Mouse (Mus musculus) bone marrow, adult 2 months (tissue): ENCODE measurements around the gene Dnah17.

ENCODE experiments used
- CTCF ChIP-seq: fragments of 200-500 bp; IDR thresholded peaks from 2 replicates; pipeline ENCODE4 v1.5.1; 2011; ENCODE audit warnings: low read length, control low read depth; ENCODE audit not compliant: control insufficient read depth, insufficient read depth
- POLR2A ChIP-seq: fragments of 200-500 bp; IDR thresholded peaks from 2 replicates; pipeline ENCODE4 v1.6.1; 2011; ENCODE audit warnings: low read depth, mild to moderate bottlenecking, control low read depth, low read length, borderline replicate concordance; ENCODE audit not compliant: control insufficient read depth

DNA sequence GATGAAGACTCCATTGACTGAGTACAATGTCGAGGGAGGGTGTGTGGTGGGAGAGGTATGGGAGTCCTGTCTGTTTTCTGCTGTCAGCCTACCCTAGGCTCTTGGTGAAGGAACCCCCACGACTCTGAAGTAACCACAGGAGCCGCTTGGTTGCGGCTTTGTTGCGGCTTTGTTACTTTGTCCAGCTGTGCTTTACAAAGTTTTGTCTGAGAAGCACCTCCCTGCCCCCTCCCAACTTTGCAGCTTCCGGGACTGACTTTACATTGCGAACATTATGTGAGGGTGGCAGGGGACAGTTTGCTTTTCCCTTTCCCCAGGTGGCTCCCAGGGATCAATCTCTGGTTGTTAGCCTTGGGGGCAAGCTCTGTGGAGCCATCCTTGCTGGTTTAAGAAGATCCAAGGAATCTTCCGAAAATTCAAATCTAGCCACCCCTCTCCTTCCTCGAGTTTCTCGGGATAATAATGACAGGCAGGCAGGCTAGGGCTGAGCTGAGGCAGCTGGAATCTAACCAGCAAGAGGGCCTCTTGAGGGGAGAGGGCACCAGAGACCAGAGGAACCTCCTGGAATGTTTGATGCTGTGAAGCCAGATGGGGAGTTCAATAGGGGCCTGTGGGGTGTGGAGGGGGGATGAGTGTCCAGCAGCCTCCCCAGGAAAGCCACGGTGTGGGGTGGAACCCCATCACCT, 59.1 kb downstream of the Dnah17 start:
- TF ChIP-seq CTCF, result no peak
- TF ChIP-seq POLR2A, result no peak
